Mouse (Mus musculus): Measurements from ENCODE around the gene Mocs3.

GRCm38 (mm10) chr2:168273387-168273786 is 43.0 kb downstream of the Mocs3 start:
- TF ChIP-seq MAX (IDR thresholded peaks at IDR 0.05; ENCODE audit: low read depth) (no peak), POLR2A (IDR thresholded peaks at IDR 0.05; ENCODE audit: insufficient read length, low read depth) (no peak)

Measured in myocyte (in vitro differentiated cells).